Mouse (Mus musculus): ENCODE measurements at regions not wholly inside any gene's neighbourhood (a gene's known extent, or its start where the extent isn't known, plus 50 kb on each side); places are given as distances from the start of the nearest gene placed in this dataset.

DNA sequence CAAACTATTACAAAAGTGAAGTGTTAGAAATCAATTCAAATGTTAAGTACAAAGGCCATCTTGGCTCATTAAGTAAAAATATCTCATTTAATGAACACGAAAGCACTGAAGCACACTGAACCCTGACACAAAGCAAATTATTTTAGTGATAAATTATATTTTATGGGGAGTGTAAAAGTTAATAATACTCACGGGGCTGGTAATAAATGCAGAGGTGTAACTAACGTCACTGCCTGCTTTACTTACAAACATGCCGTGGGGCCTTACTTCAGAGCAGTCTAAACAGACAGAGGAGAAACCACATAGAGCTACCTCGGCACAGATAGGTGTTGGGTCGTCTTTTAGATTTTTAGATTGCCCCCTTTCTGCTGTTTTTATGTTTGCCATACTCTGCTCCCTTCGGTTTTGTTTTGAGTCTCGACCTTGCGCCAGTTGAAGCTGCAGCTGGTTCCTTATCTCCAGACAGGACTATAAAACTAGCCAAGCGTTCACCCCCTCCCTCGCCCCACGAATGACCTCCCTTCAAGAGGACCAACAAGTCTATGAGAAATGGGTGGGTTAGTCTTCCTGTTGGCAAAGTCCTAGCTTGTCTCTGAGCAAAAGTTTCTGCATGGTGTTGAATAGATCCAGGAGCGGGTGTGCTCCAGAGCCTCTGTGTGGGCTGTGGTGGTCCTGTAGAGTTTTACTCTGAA lies 181.8 kb upstream of the Nr5a2 start:
- H3K4me3 ChIP-seq (ENCODE audit: insufficient read depth, low read length), result no peak overlapping the region
- TF ChIP-seq POLR2A (IDR thresholded peaks at IDR 0.05; ENCODE audit: extremely low read depth, insufficient read depth, low read length) (no peak), CTCF (IDR thresholded peaks at IDR 0.05; ENCODE audit: extremely low read depth, insufficient read depth, low read length) (no peak)
- no peak overlapping the region for H3K27ac ChIP-seq (ENCODE audit: insufficient read depth, low read length)
- H3K4me1 ChIP-seq (ENCODE audit: control insufficient read depth, insufficient read depth, low read length), result no peaks in the 10 kb centered on the region

DNA sequence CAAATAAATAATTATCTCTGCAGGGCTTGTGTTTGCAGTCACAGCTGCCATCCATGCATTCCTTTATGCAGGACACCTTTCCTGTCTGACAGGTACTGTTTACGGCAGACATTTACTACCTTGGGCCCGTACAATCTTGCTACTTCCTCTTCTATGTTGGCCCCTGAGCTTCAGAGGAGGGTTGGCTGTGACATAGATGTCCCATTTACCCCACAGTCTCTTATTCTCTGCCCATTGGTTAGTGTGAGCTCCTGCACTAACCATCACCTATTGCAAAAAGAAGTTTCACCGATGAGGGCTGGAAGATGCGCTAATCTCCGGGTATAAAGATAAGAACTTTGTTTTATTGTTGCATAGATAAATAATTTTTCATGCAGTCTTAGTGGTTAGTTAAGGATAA lies 181.1 kb upstream of the Nr5a2 start:
- TF ChIP-seq POLR2A (IDR thresholded peaks at IDR 0.05; ENCODE audit: extremely low read depth, insufficient read depth, low read length), result no peak
- TF ChIP-seq CTCF (IDR thresholded peaks at IDR 0.05; ENCODE audit: extremely low read depth, insufficient read depth, low read length), result no peak
- no peaks in the 10 kb centered on the region for H3K4me1 ChIP-seq (ENCODE audit: control insufficient read depth, insufficient read depth, low read length)
- no peak overlapping the region for H3K27ac ChIP-seq (ENCODE audit: insufficient read depth, low read length)
- H3K4me3 ChIP-seq (ENCODE audit: insufficient read depth, low read length), result no peak overlapping the region

DNA sequence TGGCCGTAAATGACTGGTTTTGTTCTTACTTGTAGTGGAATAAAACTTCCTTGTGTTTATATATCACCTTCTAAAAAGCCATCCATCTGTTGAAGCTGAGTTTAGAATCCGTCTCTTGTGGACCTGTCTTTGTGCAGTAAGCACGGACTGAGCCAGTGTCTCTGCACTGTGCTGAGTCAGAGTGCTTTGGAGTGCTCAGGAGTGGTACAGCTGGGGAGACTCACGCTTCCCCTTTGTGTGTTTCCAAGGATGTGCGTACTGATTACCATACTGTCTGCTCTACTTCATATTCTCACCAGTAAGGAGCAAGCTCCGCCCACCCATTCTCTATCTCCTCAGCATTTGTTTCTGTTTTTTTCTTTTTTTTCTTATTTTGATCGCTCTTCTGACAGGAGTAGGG lies 175.9 kb upstream of the Nr5a2 start:
- Histone ChIP-seq H3K27ac (ENCODE audit: insufficient read depth, low read length) (no peak overlapping the region), H3K4me3 (ENCODE audit: insufficient read depth, low read length) (no peak overlapping the region), H3K4me1 (ENCODE audit: control insufficient read depth, insufficient read depth, low read length) (peaks cover 2% of the 10 kb centered on the region; the same call in 1 of the 2 replicates)
- TF ChIP-seq CTCF (IDR thresholded peaks at IDR 0.05; ENCODE audit: extremely low read depth, insufficient read depth, low read length) (no peak), POLR2A (IDR thresholded peaks at IDR 0.05; ENCODE audit: extremely low read depth, insufficient read depth, low read length) (no peak)

DNA sequence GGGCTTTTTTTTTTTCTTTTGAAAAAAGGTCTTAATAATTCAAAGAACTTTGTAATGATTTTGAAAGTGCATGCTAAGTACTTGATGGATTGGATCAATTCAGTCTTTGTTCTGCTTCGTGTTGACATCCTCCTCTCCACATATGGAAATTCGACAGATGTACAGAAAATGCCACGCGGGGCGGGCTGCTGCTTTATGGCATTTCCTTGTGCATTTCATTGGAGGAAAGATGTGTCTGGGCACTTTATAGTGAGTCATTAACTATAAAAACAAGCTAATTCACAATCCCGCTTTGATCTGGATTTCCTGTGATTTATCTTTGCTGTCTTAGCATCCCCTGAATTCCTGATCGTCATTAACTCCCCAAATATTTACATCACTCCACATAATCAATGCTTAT lies 173.5 kb upstream of the Nr5a2 start:
- TF ChIP-seq CTCF (IDR thresholded peaks at IDR 0.05; ENCODE audit: extremely low read depth, insufficient read depth, low read length) (no peak), POLR2A (IDR thresholded peaks at IDR 0.05; ENCODE audit: extremely low read depth, insufficient read depth, low read length) (no peak)
- Histone ChIP-seq H3K4me1 (ENCODE audit: control insufficient read depth, insufficient read depth, low read length) (peaks cover 2% of the 10 kb centered on the region; the same call in 1 of the 2 replicates), H3K27ac (ENCODE audit: insufficient read depth, low read length) (no peak overlapping the region)

DNA sequence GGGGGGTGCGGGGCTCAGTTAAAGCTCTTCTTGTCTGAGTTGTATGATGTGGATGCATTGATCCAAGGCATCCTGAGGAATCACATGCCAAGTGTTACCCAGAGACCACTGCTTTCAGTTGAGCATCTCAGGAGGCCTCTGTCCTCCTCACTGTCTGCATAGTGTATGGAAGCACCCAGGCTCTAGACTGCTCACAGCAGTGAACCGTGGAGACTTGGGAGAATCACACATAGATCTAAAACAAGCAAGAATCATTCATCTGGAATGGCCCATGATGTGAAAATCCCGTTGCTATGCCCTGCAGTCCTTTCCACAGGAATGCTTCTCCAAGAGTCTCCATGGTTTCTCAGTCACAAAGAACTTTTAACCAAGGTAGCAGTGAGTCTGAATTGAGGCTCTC lies 170.0 kb upstream of the Nr5a2 start:
- Histone ChIP-seq H3K4me1 (ENCODE audit: control insufficient read depth, insufficient read depth, low read length) (no peaks in the 10 kb centered on the region), H3K4me3 (ENCODE audit: insufficient read depth, low read length) (no peak overlapping the region), H3K27ac (ENCODE audit: insufficient read depth, low read length) (no peak overlapping the region)
- TF ChIP-seq CTCF (IDR thresholded peaks at IDR 0.05; ENCODE audit: extremely low read depth, insufficient read depth, low read length), result no peak
- no peak for TF ChIP-seq POLR2A (IDR thresholded peaks at IDR 0.05; ENCODE audit: extremely low read depth, insufficient read depth, low read length)

More for the DNA sequence above, 173.5 kb upstream of the Nr5a2 start:
- no peak overlapping the region for H3K4me3 ChIP-seq (ENCODE audit: insufficient read depth, low read length)

DNA sequence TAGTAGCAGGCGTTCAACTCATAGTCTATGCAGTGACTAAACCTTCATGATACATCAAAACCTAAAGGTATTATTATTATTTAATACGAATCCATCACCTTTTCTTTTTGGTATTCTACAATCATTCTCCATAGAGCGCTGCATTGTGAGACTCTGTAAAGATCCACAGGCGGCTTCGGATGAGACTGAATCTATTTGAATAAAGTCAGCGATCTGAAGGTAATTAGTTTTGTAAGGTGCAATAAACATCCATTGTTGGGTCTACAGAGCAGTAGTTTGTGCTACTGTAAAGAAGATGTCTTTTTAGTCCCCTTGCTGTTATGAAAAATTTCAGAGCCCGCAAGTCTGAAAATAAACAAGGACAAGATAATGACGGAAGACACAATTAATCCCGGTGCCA lies 168.9 kb upstream of the Nr5a2 start:
- Histone ChIP-seq H3K4me3 (ENCODE audit: insufficient read depth, low read length) (no peak overlapping the region), H3K27ac (ENCODE audit: insufficient read depth, low read length) (no peak overlapping the region), H3K4me1 (ENCODE audit: control insufficient read depth, insufficient read depth, low read length) (no peaks in the 10 kb centered on the region)
- TF ChIP-seq CTCF (IDR thresholded peaks at IDR 0.05; ENCODE audit: extremely low read depth, insufficient read depth, low read length) (no peak), POLR2A (IDR thresholded peaks at IDR 0.05; ENCODE audit: extremely low read depth, insufficient read depth, low read length) (no peak)

DNA sequence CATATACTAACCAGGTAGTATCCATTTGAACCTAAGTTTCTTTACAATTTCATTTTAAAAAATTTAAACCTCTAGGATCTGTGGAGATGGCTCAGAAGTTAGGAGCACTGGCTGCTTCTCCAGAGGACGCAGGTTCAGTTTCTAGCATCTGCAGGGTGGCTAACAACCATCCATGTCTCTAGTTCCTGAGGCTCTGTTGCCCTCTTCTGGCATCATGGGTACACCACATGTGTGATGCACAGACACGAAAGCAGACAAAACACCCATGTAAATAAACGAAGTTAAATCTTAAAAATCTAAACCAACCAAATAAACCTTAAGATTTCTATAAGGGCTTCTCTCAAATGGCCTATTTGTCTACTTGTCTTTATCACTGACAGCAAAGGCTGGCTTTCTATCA lies 157.6 kb upstream of the Nr5a2 start:
- Histone ChIP-seq H3K4me3 (ENCODE audit: insufficient read depth, low read length) (no peak overlapping the region), H3K4me1 (ENCODE audit: control insufficient read depth, insufficient read depth, low read length) (no peaks in the 10 kb centered on the region), H3K27ac (ENCODE audit: insufficient read depth, low read length) (no peak overlapping the region)
- no peak for TF ChIP-seq POLR2A (IDR thresholded peaks at IDR 0.05; ENCODE audit: extremely low read depth, insufficient read depth, low read length)
- 0 out of 2 replicates have a peak, but pooled peaks have one; percentile 13 for TF ChIP-seq CTCF (IDR thresholded peaks at IDR 0.05; ENCODE audit: extremely low read depth, insufficient read depth, low read length)

DNA sequence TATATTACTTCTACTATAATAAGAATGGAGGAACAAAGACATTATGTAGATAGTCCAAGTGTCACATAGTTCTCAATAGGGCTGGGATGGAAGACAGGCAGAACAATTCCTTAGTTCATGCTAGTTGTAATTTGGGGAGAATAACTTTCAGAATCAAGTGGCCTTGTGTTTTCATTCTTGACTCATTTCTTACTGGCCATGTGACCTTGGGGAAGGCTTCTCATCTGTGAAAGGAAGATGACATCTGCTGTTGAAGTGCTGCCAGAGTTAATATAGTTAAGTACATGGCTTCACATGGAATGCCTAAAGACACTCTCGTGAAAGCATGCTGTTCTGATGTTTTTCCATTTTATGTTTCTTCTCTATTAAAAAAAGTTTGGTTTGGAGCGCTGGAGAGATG lies 146.2 kb upstream of the Nr5a2 start:
- no peak overlapping the region for H3K4me3 ChIP-seq (ENCODE audit: insufficient read depth, low read length)
- TF ChIP-seq CTCF (IDR thresholded peaks at IDR 0.05; ENCODE audit: extremely low read depth, insufficient read depth, low read length), result no peak
- TF ChIP-seq POLR2A (IDR thresholded peaks at IDR 0.05; ENCODE audit: extremely low read depth, insufficient read depth, low read length), result no peak
- H3K4me1 ChIP-seq (ENCODE audit: control insufficient read depth, insufficient read depth, low read length), result no peaks in the 10 kb centered on the region
- no peak overlapping the region for H3K27ac ChIP-seq (ENCODE audit: insufficient read depth, low read length)

DNA sequence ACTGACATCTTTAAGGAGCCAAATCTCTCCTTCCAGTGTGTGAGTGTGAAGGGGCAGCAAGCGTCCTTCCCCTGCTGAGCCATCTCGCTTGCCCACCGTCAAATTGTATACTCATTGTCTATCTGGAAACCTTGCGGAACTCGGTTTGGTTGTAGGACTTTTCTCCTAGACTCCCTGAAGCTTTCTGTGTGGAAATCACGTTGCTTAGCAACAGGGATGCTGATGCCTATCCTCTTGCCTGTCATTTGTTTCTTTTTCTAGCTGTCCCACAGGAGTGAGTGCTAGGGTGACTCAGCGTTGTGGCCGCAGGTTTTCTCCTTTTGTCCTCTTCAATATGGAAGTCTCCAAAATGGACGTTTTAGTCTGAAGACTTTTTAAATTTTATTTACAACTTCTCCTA lies 131.5 kb upstream of the Nr5a2 start:
- no peak overlapping the region for H3K4me3 ChIP-seq (ENCODE audit: insufficient read depth, low read length)
- no peaks in the 10 kb centered on the region for H3K4me1 ChIP-seq (ENCODE audit: control insufficient read depth, insufficient read depth, low read length)
- H3K27ac ChIP-seq (ENCODE audit: insufficient read depth, low read length), result no peak overlapping the region
- TF ChIP-seq CTCF (IDR thresholded peaks at IDR 0.05; ENCODE audit: extremely low read depth, insufficient read depth, low read length) (no peak), POLR2A (IDR thresholded peaks at IDR 0.05; ENCODE audit: extremely low read depth, insufficient read depth, low read length) (no peak)

DNA sequence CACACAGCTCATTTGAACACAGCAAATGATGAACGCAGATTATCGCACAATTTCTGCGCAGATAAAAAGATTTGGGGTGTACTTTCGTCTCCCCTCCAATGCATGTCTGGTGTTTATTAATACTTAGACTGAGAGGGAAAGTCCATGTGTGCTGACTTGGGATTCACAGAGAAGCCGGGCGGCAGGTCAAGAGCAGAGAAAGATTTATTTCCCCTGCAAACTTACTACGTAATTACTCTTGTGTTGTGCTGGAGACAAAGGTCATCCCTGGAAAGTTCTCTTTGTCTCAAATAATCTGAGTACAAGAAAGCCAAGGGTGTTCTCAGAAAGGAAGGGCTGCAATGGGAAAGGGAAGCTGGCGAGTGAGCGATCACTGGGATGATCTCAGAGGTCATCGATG lies 127.9 kb upstream of the Nr5a2 start:
- H3K4me3 ChIP-seq (ENCODE audit: insufficient read depth, low read length), result no peak overlapping the region
- no peak overlapping the region for H3K27ac ChIP-seq (ENCODE audit: insufficient read depth, low read length)
- no peaks in the 10 kb centered on the region for H3K4me1 ChIP-seq (ENCODE audit: control insufficient read depth, insufficient read depth, low read length)
- TF ChIP-seq POLR2A (IDR thresholded peaks at IDR 0.05; ENCODE audit: extremely low read depth, insufficient read depth, low read length) (no peak), CTCF (IDR thresholded peaks at IDR 0.05; ENCODE audit: extremely low read depth, insufficient read depth, low read length) (no peak)

Data from cortical plate, adult 2 months (tissue).